Mouse (Mus musculus): ENCODE results near the gene Qrfpr. TPM values are rescaled to one million over a fixed set of nuclear protein-coding genes. Genes with fewer than 3 reads are reported as not detected.
A peak's percentile ranks its signal among the peaks of the same experiment; 100 is the strongest.

The Qrfpr gene
- polyA plus RNA-seq, 1 experiment, result not detected

DNA sequence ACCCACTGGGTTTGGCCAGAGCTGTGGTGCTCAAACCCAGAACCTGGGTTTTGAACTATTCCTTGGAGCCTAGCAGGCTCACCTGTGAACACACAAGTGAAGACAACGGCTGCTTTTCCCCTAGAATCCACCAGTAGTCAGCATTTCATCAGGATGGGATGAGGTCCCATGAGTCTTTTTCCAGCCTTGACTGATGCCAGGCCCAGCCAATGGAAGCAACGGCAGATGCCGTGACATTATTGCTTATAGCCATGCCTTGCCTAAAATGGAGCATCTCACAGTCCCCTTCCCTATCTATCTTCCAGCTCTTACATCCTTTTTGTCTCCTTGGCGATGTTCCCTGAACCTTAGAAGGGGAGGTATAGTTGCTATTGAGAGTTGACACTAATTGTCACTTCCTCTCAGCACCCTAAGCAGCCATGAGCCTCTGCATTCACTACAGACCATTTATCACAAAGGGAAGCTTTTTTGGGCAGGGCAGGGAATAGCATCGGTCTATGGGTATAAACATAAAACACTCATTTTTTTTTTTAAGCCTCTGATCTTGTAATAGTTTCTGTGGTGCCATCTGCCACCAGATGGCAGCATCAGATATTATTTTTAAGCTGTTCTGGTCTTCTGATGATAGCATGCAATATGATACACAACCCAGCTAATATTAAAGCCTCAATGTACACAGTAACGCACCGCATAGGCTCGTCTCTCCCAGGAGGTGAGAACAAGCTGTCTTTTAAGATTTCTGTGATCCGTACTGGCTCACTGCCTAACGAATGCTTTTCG, 12.1 kb downstream of the Qrfpr start:
- no peak overlapping the region for H3K27ac ChIP-seq (ENCODE audit: insufficient read depth, low read depth, low read length)
- no peak overlapping the region for H3K4me3 ChIP-seq (ENCODE audit: insufficient read depth, low read length)
- TF ChIP-seq POLR2A (IDR thresholded peaks at IDR 0.05; ENCODE audit: borderline replicate concordance, low read depth, low read length), result no peak
- TF ChIP-seq CTCF (IDR thresholded peaks at IDR 0.05; ENCODE audit: low read depth, low read length), result no peak
- peaks cover 9% of the 10 kb centered on the region for H3K4me1 ChIP-seq (ENCODE audit: control insufficient read depth, insufficient read depth, low read length)

DNA sequence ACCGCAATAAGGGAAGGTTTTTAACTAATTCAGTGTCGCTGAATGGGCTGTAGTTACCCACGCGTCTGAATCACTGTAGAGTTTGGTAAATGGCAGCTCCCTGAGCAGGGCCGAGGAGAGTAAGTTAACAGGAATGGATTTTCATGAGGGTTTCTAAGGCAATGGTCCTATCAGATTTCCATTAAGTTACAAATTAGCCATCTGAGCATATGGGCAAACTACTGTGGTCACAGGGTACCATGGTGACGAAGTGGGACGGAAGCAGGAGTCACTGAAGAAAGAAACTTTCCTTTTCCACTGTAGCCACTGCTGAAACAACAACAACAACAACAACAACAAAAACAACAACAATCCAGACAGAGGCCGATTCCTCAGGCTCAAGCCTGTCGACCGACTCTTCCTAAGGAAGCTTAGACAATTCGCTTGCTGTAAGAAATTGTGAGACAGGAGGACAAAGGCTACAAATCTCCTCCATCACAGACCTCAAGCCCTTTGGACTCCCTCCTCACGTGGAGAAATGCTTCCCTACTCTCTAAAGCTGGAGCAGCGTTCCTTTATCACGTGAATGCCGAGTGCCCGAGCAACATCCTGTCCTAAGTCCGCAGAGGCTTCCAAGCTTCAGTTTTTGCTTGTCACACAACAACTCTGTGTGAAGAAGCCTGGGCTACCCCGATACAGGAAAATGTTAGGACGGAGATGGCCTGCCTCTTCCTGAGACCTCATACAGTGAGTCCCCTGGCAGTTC, 14.4 kb downstream of the Qrfpr start:
- peaks cover 15% of the 10 kb centered on the region for H3K4me1 ChIP-seq (ENCODE audit: control insufficient read depth, insufficient read depth, low read length)
- H3K4me3 ChIP-seq (ENCODE audit: insufficient read depth, low read length), result no peak overlapping the region
- no peak for TF ChIP-seq CTCF (IDR thresholded peaks at IDR 0.05; ENCODE audit: low read depth, low read length)
- no peak for TF ChIP-seq POLR2A (IDR thresholded peaks at IDR 0.05; ENCODE audit: borderline replicate concordance, low read depth, low read length)
- H3K27ac ChIP-seq (ENCODE audit: insufficient read depth, low read depth, low read length), result no peak overlapping the region

DNA sequence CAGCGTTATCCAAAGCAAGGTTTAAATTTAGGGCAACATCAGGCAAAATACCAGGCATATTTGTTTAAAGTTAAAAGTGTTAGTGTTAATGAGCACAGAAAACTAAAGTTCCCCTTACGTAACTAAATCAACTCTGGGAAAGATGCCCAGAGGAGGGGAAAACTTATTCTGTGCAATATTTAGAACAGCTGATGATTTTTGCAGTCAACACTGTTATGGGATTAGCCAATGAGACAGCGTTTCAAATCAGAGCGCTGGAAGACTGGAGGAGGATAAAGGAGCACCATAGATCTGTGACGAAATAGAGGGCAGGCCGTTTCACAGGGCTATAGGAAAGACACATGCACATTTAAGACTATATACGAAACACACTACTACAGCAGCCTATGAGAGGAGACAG, 19.2 kb downstream of the Qrfpr start:
- Histone ChIP-seq H3K4me1 (ENCODE audit: control insufficient read depth, insufficient read depth, low read length) (peaks cover 6% of the 10 kb centered on the region), H3K27ac (ENCODE audit: insufficient read depth, low read depth, low read length) (no peak overlapping the region), H3K4me3 (ENCODE audit: insufficient read depth, low read length) (no peak overlapping the region)
- TF ChIP-seq POLR2A (IDR thresholded peaks at IDR 0.05; ENCODE audit: borderline replicate concordance, low read depth, low read length), result no peak
- TF ChIP-seq CTCF (IDR thresholded peaks at IDR 0.05; ENCODE audit: low read depth, low read length), result no peak

DNA sequence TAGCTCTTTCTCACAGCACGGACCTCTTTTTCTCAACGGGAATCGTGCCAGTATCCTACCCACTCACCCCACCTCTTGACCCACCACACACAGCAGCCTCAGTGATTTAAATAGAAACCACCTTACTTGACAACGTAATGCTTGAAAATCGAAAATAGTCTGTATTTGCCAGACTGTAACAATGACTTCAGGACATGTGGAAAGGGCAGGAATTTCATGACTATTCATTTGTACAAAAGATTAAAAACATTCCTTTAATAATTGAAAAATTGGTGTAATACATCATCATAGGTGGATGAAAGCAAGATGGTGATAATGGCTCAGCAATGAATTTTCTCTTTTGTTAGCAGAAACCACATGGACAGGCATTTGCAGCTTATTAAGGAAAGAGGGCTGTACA, 21.0 kb downstream of the Qrfpr start:
- TF ChIP-seq POLR2A (IDR thresholded peaks at IDR 0.05; ENCODE audit: borderline replicate concordance, low read depth, low read length) (no peak), CTCF (IDR thresholded peaks at IDR 0.05; ENCODE audit: low read depth, low read length) (no peak)

DNA sequence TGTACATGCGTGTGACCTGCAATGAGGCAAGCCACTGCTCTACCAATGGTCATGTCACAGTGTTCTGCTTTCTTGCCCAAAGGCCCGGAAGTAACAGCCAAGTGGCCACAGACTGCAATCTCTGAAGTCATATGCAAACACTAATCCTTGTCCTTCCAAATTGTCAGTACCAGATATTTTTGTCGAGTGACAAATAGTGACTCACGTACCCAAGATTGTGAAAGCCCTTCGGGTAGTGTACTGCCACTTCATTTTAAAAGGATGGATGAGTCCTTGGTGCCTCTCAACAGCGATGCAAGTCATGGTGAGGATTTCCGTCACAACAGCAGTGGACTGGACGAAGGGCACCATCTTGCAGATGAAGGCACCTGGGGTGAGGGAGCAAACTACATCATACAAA, 32.9 kb downstream of the Qrfpr start:
- 0 out of 2 replicates have a peak overlapping the region, but pooled peaks have one; percentile 4 for H3K4me3 ChIP-seq (ENCODE audit: insufficient read depth, low read length)
- H3K27ac ChIP-seq (ENCODE audit: insufficient read depth, low read depth, low read length), result peak overlapping the region; percentile 34
- peaks cover 22% of the 10 kb centered on the region for H3K4me1 ChIP-seq (ENCODE audit: control insufficient read depth, insufficient read depth, low read length)
- TF ChIP-seq POLR2A (IDR thresholded peaks at IDR 0.05; ENCODE audit: borderline replicate concordance, low read depth, low read length) (no peak), CTCF (IDR thresholded peaks at IDR 0.05; ENCODE audit: low read depth, low read length) (no peak)

More for the DNA sequence above, 21.0 kb downstream of the Qrfpr start:
- Histone ChIP-seq H3K27ac (ENCODE audit: insufficient read depth, low read depth, low read length) (no peak overlapping the region), H3K4me3 (ENCODE audit: insufficient read depth, low read length) (no peak overlapping the region), H3K4me1 (ENCODE audit: control insufficient read depth, insufficient read depth, low read length) (peaks cover 6% of the 10 kb centered on the region)

DNA sequence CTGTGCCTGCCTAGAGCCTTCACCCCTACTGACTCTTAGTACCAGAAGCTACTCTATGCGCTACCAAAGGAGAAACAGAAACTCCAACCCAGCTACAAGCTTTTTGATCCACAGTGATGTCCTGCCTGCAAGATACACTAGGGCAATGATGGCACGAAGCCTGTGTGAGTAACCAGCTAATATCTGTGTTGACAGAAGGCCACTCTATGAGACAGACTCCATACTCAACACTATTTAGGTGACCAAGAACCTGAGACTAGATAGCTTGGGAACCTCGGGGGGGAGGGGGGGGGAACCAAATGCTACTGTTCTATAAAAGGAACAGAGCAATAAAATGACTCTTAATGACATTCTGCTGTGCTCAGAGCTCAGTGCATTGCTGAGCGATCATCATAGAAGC, 35.6 kb downstream of the Qrfpr start:
- H3K4me1 ChIP-seq (ENCODE audit: control insufficient read depth, insufficient read depth, low read length), result peaks cover 18% of the 10 kb centered on the region
- H3K27ac ChIP-seq (ENCODE audit: insufficient read depth, low read depth, low read length), result no peak overlapping the region
- no peak overlapping the region for H3K4me3 ChIP-seq (ENCODE audit: insufficient read depth, low read length)
- TF ChIP-seq POLR2A (IDR thresholded peaks at IDR 0.05; ENCODE audit: borderline replicate concordance, low read depth, low read length), result no peak
- TF ChIP-seq CTCF (IDR thresholded peaks at IDR 0.05; ENCODE audit: low read depth, low read length), result no peak

DNA sequence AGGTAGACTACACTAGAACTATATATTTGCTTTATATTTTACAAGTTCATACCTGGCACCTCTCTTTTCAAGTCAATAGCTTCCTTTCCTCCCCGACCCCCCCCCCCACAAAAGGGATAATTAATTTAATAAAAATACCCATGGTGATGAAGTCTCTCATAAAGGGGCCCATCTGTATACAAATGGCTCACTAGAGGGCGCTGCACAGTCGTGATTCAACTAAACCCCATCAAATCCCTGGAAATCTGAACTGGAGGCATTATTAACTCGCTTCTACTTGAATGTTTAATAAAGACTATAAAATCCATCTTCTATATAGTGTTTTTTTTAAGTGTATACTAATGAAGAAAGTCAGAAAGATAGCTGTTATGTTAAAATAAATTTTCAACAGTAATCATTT, 40.6 kb downstream of the Qrfpr start:
- Histone ChIP-seq H3K27ac (ENCODE audit: insufficient read depth, low read depth, low read length) (no peak overlapping the region), H3K4me1 (ENCODE audit: control insufficient read depth, insufficient read depth, low read length) (0 out of 2 replicates have a peak, but pooled peaks cover 2% of the 10 kb centered on the region), H3K4me3 (ENCODE audit: insufficient read depth, low read length) (no peak overlapping the region)
- TF ChIP-seq POLR2A (IDR thresholded peaks at IDR 0.05; ENCODE audit: borderline replicate concordance, low read depth, low read length), result no peak
- no peak for TF ChIP-seq CTCF (IDR thresholded peaks at IDR 0.05; ENCODE audit: low read depth, low read length)

DNA sequence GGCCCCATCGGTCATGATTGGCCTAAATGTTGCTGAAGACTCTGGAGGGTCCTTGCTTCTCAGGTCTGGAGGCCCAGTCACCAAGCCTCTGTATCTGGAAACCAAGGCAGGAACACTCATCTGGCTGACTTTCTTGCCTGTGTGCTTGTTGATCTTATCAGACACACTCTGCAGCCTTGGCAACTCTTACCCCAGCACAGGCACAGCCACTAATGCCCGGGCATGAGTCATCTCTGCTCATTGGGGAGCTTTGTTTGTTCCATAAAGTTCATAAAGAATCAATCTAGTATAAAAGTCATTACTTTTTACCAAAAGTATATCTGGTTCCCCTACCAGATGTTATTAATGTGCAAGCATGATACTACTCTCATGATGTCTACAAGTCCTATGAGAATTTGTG, 48.4 kb downstream of the Qrfpr start:
- no peak for TF ChIP-seq CTCF (IDR thresholded peaks at IDR 0.05; ENCODE audit: low read depth, low read length)
- no peak for TF ChIP-seq POLR2A (IDR thresholded peaks at IDR 0.05; ENCODE audit: borderline replicate concordance, low read depth, low read length)
- Histone ChIP-seq H3K27ac (ENCODE audit: insufficient read depth, low read depth, low read length) (no peak overlapping the region), H3K4me3 (ENCODE audit: insufficient read depth, low read length) (no peak overlapping the region), H3K4me1 (ENCODE audit: control insufficient read depth, insufficient read depth, low read length) (no peaks in the 10 kb centered on the region)

DNA sequence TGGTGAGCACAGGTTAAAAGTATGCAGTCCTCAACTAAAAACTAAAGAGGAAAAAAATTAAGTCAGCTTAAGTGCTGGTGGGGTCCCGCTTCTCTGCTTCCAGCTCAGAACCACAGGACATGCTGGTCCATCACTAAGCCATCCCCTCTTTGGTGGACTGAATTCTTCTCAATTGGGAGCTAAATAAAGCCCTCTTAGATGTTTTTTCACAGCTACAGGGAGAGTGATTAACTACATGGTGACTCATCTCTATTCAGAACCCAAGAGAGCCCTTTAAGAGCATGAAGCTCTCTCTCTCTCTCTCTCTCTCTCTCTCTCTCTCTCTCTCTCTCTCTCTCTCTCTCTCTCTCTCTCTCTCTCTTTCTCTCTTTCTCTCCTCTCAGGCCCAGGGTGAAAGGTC, 50.8 kb downstream of the Qrfpr start:
- Histone ChIP-seq H3K27ac (ENCODE audit: insufficient read depth, low read depth, low read length) (no peak overlapping the region), H3K4me3 (ENCODE audit: insufficient read depth, low read length) (no peak overlapping the region), H3K4me1 (ENCODE audit: control insufficient read depth, insufficient read depth, low read length) (no peaks in the 10 kb centered on the region)
- TF ChIP-seq POLR2A (IDR thresholded peaks at IDR 0.05; ENCODE audit: borderline replicate concordance, low read depth, low read length) (no peak), CTCF (IDR thresholded peaks at IDR 0.05; ENCODE audit: low read depth, low read length) (no peak)

DNA sequence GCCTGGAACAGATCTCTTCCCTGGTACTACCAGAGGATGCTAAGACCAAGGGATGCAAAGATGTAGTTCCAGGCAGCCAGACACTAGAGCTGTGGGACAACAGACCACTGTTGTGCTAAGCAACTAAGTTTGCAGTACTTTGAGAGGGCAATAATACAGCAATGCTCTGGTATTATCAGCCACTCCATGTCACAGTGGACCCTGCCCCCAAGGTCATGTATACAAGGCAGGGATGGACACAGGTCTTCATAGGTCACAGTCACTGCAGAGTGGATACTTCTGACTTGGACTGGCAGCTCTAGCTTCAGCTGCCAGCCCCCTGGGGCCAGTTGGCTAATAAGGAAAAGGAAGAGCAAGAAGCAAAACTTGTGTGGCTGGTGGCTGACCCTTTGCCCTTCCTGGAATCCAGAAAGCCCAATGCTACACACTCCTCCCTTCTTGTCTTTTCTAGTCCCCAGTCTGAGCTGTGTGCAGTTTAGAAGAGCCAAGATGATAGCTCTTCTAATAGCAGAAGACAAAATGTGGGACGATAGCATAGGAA, 51.4 kb downstream of the Qrfpr start:
- TF ChIP-seq POLR2A (IDR thresholded peaks at IDR 0.05; ENCODE audit: borderline replicate concordance, low read depth, low read length) (no peak), CTCF (IDR thresholded peaks at IDR 0.05; ENCODE audit: low read depth, low read length) (no peak)
- Histone ChIP-seq H3K4me3 (ENCODE audit: insufficient read depth, low read length) (no peak overlapping the region), H3K27ac (ENCODE audit: insufficient read depth, low read depth, low read length) (no peak overlapping the region), H3K4me1 (ENCODE audit: control insufficient read depth, insufficient read depth, low read length) (no peaks in the 10 kb centered on the region)

Measured in bone marrow macrophage, adult 2 months (primary cell).